Mouse (Mus musculus): ENCODE results near the gene Hist1h3c. TPM values are rescaled to one million over a fixed set of nuclear protein-coding genes. Genes with fewer than 3 reads are reported as not detected.
"Not testable (repeated sequence)": the region's sequence is repeated elsewhere in the genome, so short reads cannot be mapped to it uniquely, and the experiment has no call there.

Hist1h3c gene
- polyA plus RNA-seq, 2 experiments = 5.7 to 48.5 TPM

DNA sequence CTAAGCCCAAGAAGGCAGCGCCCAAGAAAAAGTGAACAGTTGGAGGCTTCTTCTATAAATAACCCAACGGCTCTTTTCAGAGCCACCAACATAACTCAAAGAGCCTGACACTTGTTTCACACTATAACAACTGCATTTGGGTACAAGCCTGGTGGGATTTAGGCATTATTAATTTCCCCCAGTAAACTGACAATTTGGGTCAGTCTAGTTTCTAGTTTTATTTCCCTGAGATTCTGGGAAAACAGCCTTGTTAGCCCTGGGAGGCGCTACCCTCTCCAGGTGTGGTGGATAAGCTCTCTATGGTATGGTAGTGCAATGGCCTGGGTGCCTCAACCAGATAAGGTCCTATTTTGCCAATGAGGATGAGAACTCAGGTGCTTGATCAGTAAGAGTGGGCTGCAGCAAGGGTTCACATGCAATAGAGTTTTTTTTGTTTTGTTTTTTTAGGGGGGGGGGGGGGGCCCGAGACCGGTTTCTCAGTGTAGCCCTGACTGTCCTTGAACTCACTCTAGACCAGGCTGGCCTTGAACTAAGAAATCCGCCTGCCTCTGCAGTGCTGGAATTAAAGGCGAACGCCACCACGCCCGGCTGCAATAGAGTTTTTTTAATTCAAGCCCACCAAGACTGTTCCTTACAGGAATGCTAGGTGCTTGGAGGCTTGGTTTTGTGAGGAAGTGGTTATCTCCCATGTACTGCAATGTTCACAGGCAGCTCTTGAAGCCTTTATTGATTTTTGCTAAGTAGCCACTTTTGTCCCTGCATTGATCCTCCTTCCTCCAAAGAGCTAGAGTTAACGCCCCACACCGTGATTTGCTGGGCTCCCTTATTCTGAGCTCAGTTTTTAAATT, 19.1 kb upstream of the Hist1h3c start:
- Histone ChIP-seq H3K36me3 (replicated peaks; ENCODE audit: control insufficient read depth, insufficient read depth, low read depth) (no peaks in the 10 kb centered on the region), H3K4me3 (ENCODE audit: insufficient read depth in 1 of 2, low read depth in 2 of 2, low read length in 2 of 2) (peak overlapping the region; percentile 60 to 62), H3K4me1 (replicated peaks; ENCODE audit: control insufficient read depth in 2 of 2, insufficient read depth in 2 of 2, low read length in 1 of 2) (peaks cover 19 to 36% of the 10 kb centered on the region in 2 experiments), H3K4me2 (ENCODE audit: low read depth) (peak overlapping the region; percentile 88), H3K9ac (replicated peaks) (peak overlapping the region; percentile 93), H3K27ac (peak overlapping the region; percentile 99), H3K27me3 (ENCODE audit: control insufficient read depth, insufficient read depth, low read length) (no peaks in the 10 kb centered on the region), H3K9me3 (ENCODE audit: control insufficient read depth, low read length) (no peaks in the 10 kb centered on the region)
- 10% methylated on average over 12 of the region's 12 CpGs for WGBS (ENCODE audit: insufficient replicate concordance)
- no peak for TF ChIP-seq CTCF (IDR thresholded peaks at IDR 0.05; ENCODE audit: low read depth)
- TF ChIP-seq EP300 (IDR thresholded peaks at IDR 0.05; ENCODE audit: low read depth) = peak; percentile 48
- peak; percentile 12 for ATAC-seq (ENCODE audit: insufficient read depth)
- DNase-seq (ENCODE audit: low read depth in 3 of 3, low spot score in 3 of 3) = peak in 2 of 3 experiments; percentile 68 to 82

DNA sequence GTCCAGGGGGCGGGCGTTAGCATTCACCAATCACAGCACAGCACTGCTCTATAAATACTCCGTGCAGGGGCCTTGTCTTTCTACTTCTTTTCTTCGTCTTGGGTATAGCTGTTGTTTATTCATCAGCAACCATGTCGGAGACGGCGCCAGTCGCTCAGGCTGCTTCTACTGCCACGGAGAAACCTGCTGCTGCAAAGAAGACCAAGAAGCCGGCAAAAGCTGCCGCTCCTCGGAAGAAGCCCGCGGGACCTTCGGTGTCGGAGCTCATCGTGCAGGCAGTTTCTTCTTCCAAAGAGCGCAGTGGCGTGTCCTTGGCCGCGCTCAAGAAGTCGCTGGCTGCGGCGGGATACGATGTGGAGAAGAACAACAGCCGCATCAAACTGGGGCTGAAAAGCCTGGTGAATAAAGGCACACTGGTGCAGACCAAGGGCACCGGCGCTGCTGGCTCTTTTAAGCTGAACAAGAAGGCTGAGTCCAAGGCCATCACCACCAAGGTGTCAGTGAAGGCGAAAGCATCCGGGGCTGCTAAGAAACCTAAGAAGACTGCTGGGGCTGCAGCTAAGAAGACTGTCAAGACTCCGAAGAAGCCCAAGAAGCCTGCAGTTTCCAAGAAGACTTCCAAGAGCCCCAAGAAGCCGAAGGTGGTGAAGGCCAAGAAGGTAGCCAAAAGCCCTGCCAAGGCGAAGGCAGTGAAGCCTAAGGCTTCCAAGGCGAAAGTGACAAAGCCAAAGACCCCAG, 18.4 kb upstream of the Hist1h3c start, which contains the start of gene Hist1h1a:
Gene Hist1h1a, plus strand, starts transcription at position 81 of the 738 bp plus-strand sequence.
- peak within 1 kb of the TSS; percentile 93 for H3K9ac ChIP-seq (replicated peaks)
- DNase-seq (ENCODE audit: low read depth in 3 of 3, low spot score in 3 of 3) = peak in 2 of 3 experiments; percentile 89 to 91
- peak within 1 kb of the TSS; percentile 88 for H3K4me2 ChIP-seq (ENCODE audit: low read depth)
- H3K9me3 ChIP-seq (ENCODE audit: control insufficient read depth, low read length) = no peaks in the 10 kb centered on the region
- H3K36me3 ChIP-seq (replicated peaks; ENCODE audit: control insufficient read depth, insufficient read depth, low read depth) = no peaks in the 10 kb centered on the region
- ATAC-seq (ENCODE audit: insufficient read depth) = peak; percentile 27
- 2% methylated on average over 34 of the region's 34 CpGs for WGBS (ENCODE audit: insufficient replicate concordance)
- TF ChIP-seq EP300 (IDR thresholded peaks at IDR 0.05; ENCODE audit: low read depth) (peak; percentile 72), CTCF (IDR thresholded peaks at IDR 0.05; ENCODE audit: low read depth) (no peak)
- H3K27ac ChIP-seq = peak within 1 kb of the TSS; percentile 99
- peaks cover 27 to 37% of the 10 kb centered on the region in 2 experiments for H3K4me1 ChIP-seq (replicated peaks; ENCODE audit: control insufficient read depth in 2 of 2, insufficient read depth in 2 of 2, low read length in 1 of 2)
- H3K27me3 ChIP-seq (ENCODE audit: control insufficient read depth, insufficient read depth, low read length) = no peaks in the 10 kb centered on the region
- peak within 1 kb of the TSS; percentile 60 to 62 for H3K4me3 ChIP-seq (ENCODE audit: insufficient read depth in 1 of 2, low read depth in 2 of 2, low read length in 2 of 2)

DNA sequence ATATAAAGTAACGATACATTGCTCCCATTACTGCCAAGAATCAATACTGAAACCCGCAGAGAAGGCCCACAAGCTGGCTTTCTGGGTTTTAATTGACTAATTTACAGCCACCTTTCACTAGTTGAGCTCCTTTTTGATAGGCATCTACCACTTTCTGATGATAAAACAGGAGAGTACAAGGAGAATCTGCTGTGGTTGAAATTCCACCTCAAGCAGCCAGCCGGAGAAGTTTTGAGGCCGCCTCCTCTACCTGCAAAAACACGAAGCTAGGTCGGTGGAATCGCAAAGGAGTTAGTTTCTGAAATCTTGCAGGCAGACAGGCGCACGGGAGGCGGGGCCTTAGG, 17.8 kb upstream of the Hist1h3c start:
- TF ChIP-seq EP300 (IDR thresholded peaks at IDR 0.05; ENCODE audit: low read depth) (no peak), CTCF (IDR thresholded peaks at IDR 0.05; ENCODE audit: low read depth) (no peak)
- no peak for ATAC-seq (ENCODE audit: insufficient read depth)
- H3K9ac ChIP-seq (replicated peaks) = peak overlapping the region; percentile 93
- peak overlapping the region; percentile 99 for H3K27ac ChIP-seq
- no peaks in the 10 kb centered on the region for H3K27me3 ChIP-seq (ENCODE audit: control insufficient read depth, insufficient read depth, low read length)
- peaks cover 28 to 37% of the 10 kb centered on the region in 2 experiments for H3K4me1 ChIP-seq (replicated peaks; ENCODE audit: control insufficient read depth in 2 of 2, insufficient read depth in 2 of 2, low read length in 1 of 2)
- H3K9me3 ChIP-seq (ENCODE audit: control insufficient read depth, low read length) = no peaks in the 10 kb centered on the region
- no peaks in the 10 kb centered on the region for H3K36me3 ChIP-seq (replicated peaks; ENCODE audit: control insufficient read depth, insufficient read depth, low read depth)
- DNase-seq (ENCODE audit: low read depth in 3 of 3, low spot score in 3 of 3) = peak in 1 of 3 experiments; percentile 91
- H3K4me2 ChIP-seq (ENCODE audit: low read depth) = peak overlapping the region; percentile 88
- peak overlapping the region; percentile 33 to 62; a peak in 3 of 4 replicates for H3K4me3 ChIP-seq (ENCODE audit: insufficient read depth in 1 of 2, low read depth in 2 of 2, low read length in 2 of 2)
- WGBS (ENCODE audit: insufficient replicate concordance) = under 1% methylated on average over 10 of the region's 10 CpGs

DNA sequence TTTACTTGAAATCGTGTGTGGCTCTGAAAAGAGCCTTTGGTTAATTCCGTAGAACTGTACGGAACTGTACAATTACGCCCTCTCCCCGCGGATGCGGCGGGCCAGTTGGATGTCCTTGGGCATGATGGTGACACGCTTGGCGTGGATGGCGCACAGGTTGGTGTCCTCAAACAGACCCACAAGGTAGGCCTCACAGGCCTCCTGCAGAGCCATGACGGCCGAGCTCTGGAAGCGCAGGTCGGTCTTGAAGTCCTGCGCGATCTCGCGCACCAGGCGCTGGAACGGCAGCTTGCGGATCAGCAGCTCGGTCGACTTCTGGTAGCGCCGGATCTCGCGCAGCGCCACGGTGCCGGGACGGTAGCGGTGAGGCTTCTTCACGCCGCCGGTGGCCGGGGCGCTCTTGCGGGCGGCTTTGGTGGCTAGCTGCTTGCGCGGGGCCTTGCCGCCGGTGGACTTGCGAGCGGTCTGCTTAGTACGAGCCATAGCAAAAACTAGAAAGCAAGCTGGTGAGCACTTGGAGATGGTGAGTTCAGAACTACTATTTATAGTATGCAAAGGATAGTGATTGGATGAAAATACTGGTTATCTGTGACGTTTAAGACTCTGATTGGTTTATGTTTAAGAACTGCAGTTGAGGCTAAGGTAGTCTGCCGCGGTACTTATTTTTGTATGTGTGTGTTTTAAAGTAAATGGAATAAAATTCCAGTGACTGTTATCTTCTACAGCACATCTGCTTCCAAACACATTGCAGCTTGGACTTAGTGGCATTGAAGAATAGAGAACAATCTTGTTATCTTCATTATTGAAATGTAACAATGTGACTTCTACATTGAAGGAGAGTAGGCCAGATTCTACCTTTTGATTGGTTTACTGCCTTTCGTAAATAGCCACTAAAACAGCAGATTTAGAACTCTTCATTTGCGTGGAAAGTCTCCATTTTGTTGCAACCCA, 16.7 kb upstream of the Hist1h3c start, which contains the start of gene Hist1h3a:
Gene Hist1h3a, minus strand, starts transcription at position 516 of the 951 bp plus-strand sequence.
- H3K4me1 ChIP-seq (replicated peaks; ENCODE audit: control insufficient read depth in 2 of 2, insufficient read depth in 2 of 2, low read length in 1 of 2) = peaks cover 28 to 44% of the 10 kb centered on the region in 2 experiments
- WGBS (ENCODE audit: insufficient replicate concordance) = under 1% methylated on average over 29 of the region's 52 CpGs
- DNase-seq (ENCODE audit: low read depth in 3 of 3, low spot score in 3 of 3) (peak; percentile 87 to 88 (median 88)), ATAC-seq (ENCODE audit: insufficient read depth) (peak; percentile 46)
- H3K9me3 ChIP-seq (ENCODE audit: control insufficient read depth, low read length); H3K36me3 ChIP-seq (replicated peaks; ENCODE audit: control insufficient read depth, insufficient read depth, low read depth); H3K27me3 ChIP-seq (ENCODE audit: control insufficient read depth, insufficient read depth, low read length): not testable (repeated sequence)
- H3K4me2 ChIP-seq (ENCODE audit: low read depth) = peak within 1 kb of the TSS; percentile 88
- peak; percentile 65; the same call in 1 of the 2 replicates for TF ChIP-seq EP300 (IDR thresholded peaks at IDR 0.05; ENCODE audit: low read depth)
- peak within 1 kb of the TSS; percentile 93 for H3K9ac ChIP-seq (replicated peaks)
- peak within 1 kb of the TSS; percentile 99 for H3K27ac ChIP-seq
- peak within 1 kb of the TSS; percentile 49 to 62 for H3K4me3 ChIP-seq (ENCODE audit: insufficient read depth in 1 of 2, low read depth in 2 of 2, low read length in 2 of 2)
